ENCODE assay signal across 26 mouse cellular contexts in the genomic region with DNA sequence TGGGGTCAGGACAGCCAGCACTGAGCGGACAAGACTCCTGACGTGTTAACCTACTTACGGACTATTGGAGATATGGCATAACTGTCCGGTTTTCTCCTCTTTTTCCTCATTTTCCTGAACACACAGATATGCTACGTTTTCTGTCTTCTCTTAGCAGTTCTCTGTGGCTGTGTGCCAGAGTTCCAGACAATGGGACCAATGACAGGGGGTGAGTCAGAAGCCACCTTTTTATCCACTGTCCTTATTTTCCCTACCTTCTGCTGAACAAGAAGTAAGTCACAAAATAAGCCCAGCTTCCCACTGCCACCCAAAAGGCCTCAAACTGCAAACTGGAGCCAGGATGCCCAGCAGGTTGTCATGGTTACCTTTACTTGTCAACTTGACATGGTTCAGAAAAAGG.
A peak's percentile ranks its signal among the peaks of the same experiment; 100 is the strongest.
DNase-seq lines count a peak whose midpoint lies in the region; ATAC-seq and TF ChIP-seq lines count a peak whose summit lies in the region.
"Had no signal": no experiment of that assay in that cellular context is flagged by ENCODE, and none has a peak within 500 bp of the region (broad histone marks: within the 10 kb centered on the region; RNA-seq: fewer than 3 reads in every experiment).

No protein-coding gene starts in this region.

- H3K4me1 ChIP-seq in kidney, adult 2 months (ENCODE audit: control insufficient read depth, insufficient read depth, low read length) = no peaks in the 10 kb centered on the region
- H3K4me1 ChIP-seq in hindbrain, embryonic 12.5 days = no peaks in the 10 kb centered on the region
- H3K4me1 ChIP-seq: forebrain, embryonic 13.5 days; heart, embryonic 12.5 days; limb, embryonic 13.5 days; liver, embryonic 12.5 days had no signal

- H3K4me2 ChIP-seq in hindbrain, embryonic 12.5 days (replicated peaks) = no peak overlapping the region
- H3K4me2 ChIP-seq: embryonic facial prominence, embryonic 13.5 days; forebrain, embryonic 13.5 days; heart, embryonic 12.5 days; limb, embryonic 13.5 days; liver, embryonic 12.5 days; midbrain, embryonic 11.5 days had no signal

- H3K9ac ChIP-seq in hindbrain, embryonic 12.5 days = no peak overlapping the region
- H3K9ac ChIP-seq: embryonic facial prominence, embryonic 13.5 days; forebrain, embryonic 13.5 days; heart, embryonic 12.5 days; limb, embryonic 13.5 days; liver, embryonic 12.5 days had no signal

- H3K27ac ChIP-seq in kidney, adult 2 months (ENCODE audit: insufficient read depth, low read depth, low read length) = no peak overlapping the region
- no peak overlapping the region for H3K27ac ChIP-seq in hindbrain, embryonic 12.5 days
- H3K27ac ChIP-seq: embryonic facial prominence, embryonic 13.5 days; forebrain, embryonic 13.5 days; kidney, postnatal 0 days; limb, embryonic 13.5 days; liver, embryonic 12.5 days; stomach, postnatal 0 days had no signal

- TF ChIP-seq CTCF in kidney, adult 2 months (conservative IDR thresholded peaks at IDR 0.05; ENCODE audit: insufficient read depth, insufficient read length, low read depth, low read length) = no peak

- 0 out of 2 replicates have a peak, but pooled peaks have one; percentile 26 for ATAC-seq in cerebellum, adult (ENCODE audit: insufficient number of reproducible peaks, low FRiP score, low TSS enrichment)
- no peak for ATAC-seq in hindbrain, embryonic 12.5 days (ENCODE audit: low FRiP score)
- ATAC-seq: forebrain, embryonic 13.5 days; liver, embryonic 12.5 days had no signal

- no peaks in the 10 kb centered on the region for H3K36me3 ChIP-seq in kidney, adult 2 months (ENCODE audit: control insufficient read depth, insufficient read depth, low read length)
- H3K36me3 ChIP-seq in hindbrain, embryonic 12.5 days = no peaks in the 10 kb centered on the region
- H3K36me3 ChIP-seq: embryonic facial prominence, embryonic 13.5 days; heart, embryonic 12.5 days; limb, embryonic 13.5 days; liver, embryonic 12.5 days had no signal

- H3K27me3 ChIP-seq in kidney, adult 2 months (replicated peaks; ENCODE audit: control insufficient read depth, insufficient read depth, low read length) = no peaks in the 10 kb centered on the region
- no peaks in the 10 kb centered on the region for H3K27me3 ChIP-seq in hindbrain, embryonic 12.5 days
- H3K27me3 ChIP-seq: embryonic facial prominence, embryonic 13.5 days; forebrain, embryonic 13.5 days; heart, embryonic 12.5 days; limb, embryonic 13.5 days; liver, embryonic 12.5 days had no signal

- 90% methylated on average over 5 of the region's 5 CpGs for WGBS in kidney, adult 2 months
- WGBS in hindbrain, embryonic 12.5 days = 80% methylated on average over 5 of the region's 5 CpGs

- no peak overlapping the region for H3K4me3 ChIP-seq in kidney, adult 2 months (ENCODE audit: insufficient read depth, low read depth, low read length)
- H3K4me3 ChIP-seq in hindbrain, embryonic 12.5 days = no peak overlapping the region
- H3K4me3 ChIP-seq: embryonic facial prominence, embryonic 13.5 days; erythroblast, embryonic 14.5 days; forebrain, embryonic 13.5 days; heart, embryonic 12.5 days; limb, embryonic 13.5 days; liver, embryonic 12.5 days had no signal

- TF ChIP-seq POLR2A in kidney, adult 2 months (IDR thresholded peaks at IDR 0.05; ENCODE audit: low read depth, low read length) = no peak

- no peaks in the 10 kb centered on the region for H3K9me3 ChIP-seq in hindbrain, embryonic 12.5 days (replicated peaks)
- H3K9me3 ChIP-seq: embryonic facial prominence, embryonic 13.5 days; forebrain, embryonic 13.5 days; heart, embryonic 12.5 days; limb, embryonic 13.5 days; liver, embryonic 12.5 days had no signal

- DNase-seq in cerebellum, postnatal 14 days = no peak
- DNase-seq in kidney, postnatal 10 days = peak; percentile 22
- DNase-seq in kidney, adult 2 months = no peak
- peak; percentile 7 for DNase-seq in right cerebral cortex, postnatal 14 days
- DNase-seq in right cerebral cortex, adult 18-20 months = no peak
- no peak for DNase-seq in thymus, postnatal 10 days (ENCODE audit: low spot score in 2 of 2)
- DNase-seq: adrenal gland, postnatal 10 days; embryo, embryonic 11 days; gastrocnemius, postnatal 10 days; heart, adult 18-20 months; heart, postnatal 10 days; kidney, adult 11 months; lung, adult 18-20 months; lung, postnatal 14 days; thymus, postnatal 14 days had no signal

Comparison
In these comparisons a context has a peak if more than half of its experiments do, and no peak if none do; other contexts are left out.
1. DNase-seq: peak in kidney, postnatal 10 days (single experiment) and right cerebral cortex, postnatal 14 days (single experiment); none in cerebellum, postnatal 14 days (0 of 2), kidney, adult 2 months (single experiment), right cerebral cortex, adult 18-20 months (single experiment) and thymus, postnatal 10 days (0 of 2).